Mouse (Mus musculus): Measurements from ENCODE around the gene Usp4.

Gene Usp4

GRCm38 (mm10) chr9:108409535-108409934 lies 61.9 kb downstream of the Usp4 start:
- DNase-seq (ENCODE audit: low read depth, low spot score): no peak

- no peak for DNase-seq (ENCODE audit: low read depth, low spot score)
Measured at GRCm38 (mm10) chr9:108411381-108411942, 63.8 kb downstream of the Usp4 start.

GRCm38 (mm10) chr9:108412221-108412620 lies 64.6 kb downstream of the Usp4 start:
- no peak for DNase-seq (ENCODE audit: low read depth, low spot score)

- no peak for DNase-seq (ENCODE audit: low read depth, low spot score)
Measured at GRCm38 (mm10) chr9:108428384-108428783, 80.7 kb downstream of the Usp4 start, which contains the start of gene Ccdc36. Gene Ccdc36, minus strand, starts transcription at chr9:108428484.

GRCm38 (mm10) chr9:108431431-108432067 lies 83.9 kb downstream of the Usp4 start:
- no peak for DNase-seq (ENCODE audit: low read depth, low spot score)

GRCm38 (mm10) chr9:108436182-108436581 lies 88.5 kb downstream of the Usp4 start, which contains the start of gene BC048562:
Gene BC048562, plus strand, starts transcription at chr9:108436482.
- DNase-seq (ENCODE audit: low read depth, low spot score): no peak

GRCm38 (mm10) chr9:108439176-108439575 lies 91.5 kb downstream of the Usp4 start:
- DNase-seq (ENCODE audit: low read depth, low spot score): no peak

GRCm38 (mm10) chr9:108440485-108440884 lies 92.8 kb downstream of the Usp4 start:
- no peak for DNase-seq (ENCODE audit: low read depth, low spot score)

- peak; percentile 74 for DNase-seq (ENCODE audit: low read depth, low spot score)
Measured at GRCm38 (mm10) chr9:108441236-108441919, 93.7 kb downstream of the Usp4 start.
